Mouse (Mus musculus): ENCODE measurements around the gene 9230112D13Rik.

DNA sequence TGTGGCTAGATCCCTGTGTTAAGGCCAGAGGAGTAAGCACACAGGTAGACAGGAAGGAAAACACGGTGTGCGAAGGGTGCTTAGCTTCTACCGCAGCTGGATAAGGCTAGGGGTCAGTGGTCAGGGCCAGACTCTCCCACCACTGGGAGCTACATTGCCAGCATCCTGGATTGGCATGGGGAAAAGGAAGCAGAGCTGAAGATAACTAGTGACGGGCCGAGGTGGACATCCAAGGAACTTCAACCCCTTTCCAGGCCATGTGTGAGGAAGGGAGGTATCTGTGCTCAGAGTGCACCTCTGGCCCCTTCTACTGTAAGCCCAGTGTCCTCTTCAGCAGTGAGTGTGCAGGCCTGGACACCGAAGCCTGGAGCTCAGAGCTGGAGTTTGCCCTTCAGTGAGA lies 30.9 kb upstream of the 9230112D13Rik start:
- TF ChIP-seq CTCF (IDR thresholded peaks at IDR 0.05; ENCODE audit: low read depth) = no peak
- no peak for TF ChIP-seq EP300 (IDR thresholded peaks at IDR 0.05; ENCODE audit: low read depth)
